Mouse (Mus musculus) CH12.LX (cell line): ENCODE results near the gene Tinf2. TPM values are rescaled to one million over a fixed set of nuclear protein-coding genes. Genes with fewer than 3 reads are reported as not detected.

ENCODE experiments used
- DNase-seq: peaks from one replicate; pipeline ENCODE4 v3.0.0-alpha.2; 2013; ENCODE audit errors: extremely low read depth
- H3K27ac ChIP-seq: 2 replicates; pipeline ENCODE4 v1.5.1; 2012; ENCODE audit warnings: low read depth, mild to moderate bottlenecking, control low read depth, moderate library complexity; ENCODE audit not compliant: insufficient read depth
- H3K27me3 ChIP-seq: replicated peaks from 2 replicates; pipeline ENCODE3; 2012; ENCODE audit warnings: inconsistent platforms
- H3K36me3 ChIP-seq, 2 experiments: replicated peaks in 1 of 2; 2 replicates each; pipeline versions ENCODE3 to v1.6.1; 2012; ENCODE audit warnings: inconsistent platforms in 1 of 2, low read length in 1 of 2, mild to moderate bottlenecking in 1 of 2, mixed read lengths in 1 of 2, moderate library complexity in 1 of 2; ENCODE audit not compliant: control insufficient read depth in 1 of 2, insufficient read depth in 1 of 2
- H3K4me1 ChIP-seq, 2 experiments: 2 replicates each; pipeline ENCODE4 v1.6.1; 2012; ENCODE audit warnings: inconsistent platforms in 1 of 2, moderate library complexity in 1 of 2; ENCODE audit not compliant: insufficient read depth in 2 of 2, control insufficient read depth in 1 of 2
- H3K4me2 ChIP-seq: 2 replicates; pipeline ENCODE4 v1.6.1; 2012; ENCODE audit warnings: low read depth, mild to moderate bottlenecking, control low read depth; ENCODE audit not compliant: poor library complexity, insufficient read depth, severe bottlenecking
- H3K4me3 ChIP-seq, 3 experiments: fragments of 150-350 bp in 1 of 3; sonication (generic) in 1 of 3; replicated peaks in 1 of 3; 2 replicates each; pipeline versions ENCODE3 to v1.5.1; 2011 to 2012; ENCODE audit warnings: low read depth in 2 of 3, low read length in 2 of 3, mild to moderate bottlenecking in 2 of 3, moderate library complexity in 2 of 3, control low read depth in 1 of 3, improper control_type of control experiment in 1 of 3, inconsistent platforms in 1 of 3, mixed read lengths in 1 of 3; ENCODE audit not compliant: poor library complexity in 1 of 3
- H3K79me2 ChIP-seq: replicated peaks from 2 replicates; pipeline ENCODE4 v1.6.1; 2012; ENCODE audit warnings: mild to moderate bottlenecking, moderate library complexity; ENCODE audit not compliant: control insufficient read depth, poor library complexity, insufficient read depth, severe bottlenecking; ENCODE audit errors: extremely low read depth
- H3K9ac ChIP-seq: 2 replicates; pipeline ENCODE4 v1.6.1; 2012; ENCODE audit warnings: low read depth, mild to moderate bottlenecking, control low read depth, moderate library complexity; ENCODE audit not compliant: insufficient read depth
- H3K9me3 ChIP-seq: replicated peaks from 2 replicates; pipeline ENCODE3; 2012; ENCODE audit warnings: low read length, inconsistent platforms, mixed read lengths
- CHD2 ChIP-seq: IDR thresholded peaks from 2 replicates; pipeline ENCODE4 v1.6.1; 2011; ENCODE audit warnings: low read length, improper control_type of control experiment
- CTCF ChIP-seq, 2 experiments: IDR thresholded peaks in 1 of 2; conservative IDR thresholded peaks in 1 of 2; 2 replicates each; pipeline ENCODE4 v1.5.1; 2011 to 2012; ENCODE audit warnings: low read depth in 2 of 2, low read length in 2 of 2, improper control_type of control experiment in 1 of 2, inconsistent platforms in 1 of 2, mild to moderate bottlenecking in 1 of 2, moderate library complexity in 1 of 2
- ELF1 ChIP-seq: IDR thresholded peaks from 2 replicates; pipeline ENCODE4 v1.6.1; 2014; ENCODE audit warnings: low read depth, mild to moderate bottlenecking, inconsistent platforms, low read length, improper control_type of control experiment
- GABPA ChIP-seq: IDR thresholded peaks from 2 replicates; pipeline ENCODE4 v1.6.1; 2012; ENCODE audit warnings: low read depth, low read length, improper control_type of control experiment, inconsistent platforms; ENCODE audit not compliant: insufficient replicate concordance
- JUN ChIP-seq: IDR thresholded peaks from 2 replicates; pipeline ENCODE4 v1.6.1; 2011; ENCODE audit warnings: low read depth, mild to moderate bottlenecking, low read length, improper control_type of control experiment, moderate library complexity; ENCODE audit not compliant: insufficient read depth
- JUND ChIP-seq: conservative IDR thresholded peaks from 2 replicates; pipeline ENCODE4 v1.6.1; 2011; ENCODE audit warnings: low read depth, low read length, improper control_type of control experiment
- MEF2A ChIP-seq: IDR thresholded peaks from 2 replicates; pipeline ENCODE4 v1.6.1; 2014; ENCODE audit warnings: low read depth, mild to moderate bottlenecking, inconsistent platforms, low read length, improper control_type of control experiment, borderline replicate concordance
- MYC ChIP-seq: IDR thresholded peaks from 2 replicates; pipeline ENCODE4 v1.6.1; 2011; ENCODE audit warnings: low read depth, mild to moderate bottlenecking, improper control_type of control experiment, low read length
- RAD21 ChIP-seq: IDR thresholded peaks from 2 replicates; pipeline ENCODE4 v1.6.1; 2011; ENCODE audit warnings: low read depth, mild to moderate bottlenecking, low read length, improper control_type of control experiment, moderate library complexity
- TBP ChIP-seq: conservative IDR thresholded peaks from 2 replicates; pipeline ENCODE4 v1.6.1; 2011; ENCODE audit warnings: low read depth, low read length, improper control_type of control experiment
- ZC3H11A ChIP-seq: IDR thresholded peaks from 2 replicates; pipeline ENCODE4 v1.6.1; 2012; ENCODE audit warnings: low read depth, mild to moderate bottlenecking, inconsistent platforms, low read length, improper control_type of control experiment
- dilution Hi-C: fragments of 300-500 bp; cut with MboI; formaldehyde crosslinking; loops from 2 replicates; pipeline ENCODE4 v1.14.3; 2020; ENCODE audit warnings: low sequenced_read_pairs; ENCODE audit not compliant: extremely low pct_unique_long_range_greater_than_20kb, extremely low pct_ligation_motif_present
- in situ Hi-C: fragments of 300-500 bp; cut with MboI; formaldehyde crosslinking; loops from 3 replicates; pipeline ENCODE4 v1.14.3; 2019; ENCODE audit warnings: low sequenced_read_pairs, low pct_ligation_motif_present, low pct_unique_long_range_greater_than_20kb, mixed read lengths
- polyA plus RNA-seq: library from polyadenylated mRNA; unstranded; fragments of >175 nt; gene quantifications from 2 replicates; pipeline ENCODE4 v1.2.1, GENCODE M21; 2012; ENCODE audit warnings: low read depth; ENCODE audit not compliant: insufficient read length
- total RNA-seq, 2 experiments: library from RNA; depleted of rRNA; stranded (reverse); fragments of 300-350 nt in 1 of 2; fragments of >200 nt in 1 of 2; gene quantifications; 2 replicates each; pipeline ENCODE4 v1.2.3; 2012 to 2014

Tinf2 gene
- total and polyA plus RNA-seq, 3 experiments, result 23.3 to 31.1 (median 29.1) TPM

- Histone ChIP-seq H3K4me2 (no peak overlapping the region), H3K27ac (no peak overlapping the region), H3K4me1 (peaks cover 0 to 9% of the 10 kb centered on the region in 2 experiments; a peak in 2 of 4 replicates), H3K4me3 (no peak overlapping the region), H3K36me3 (peaks cover 35 to 48% of the 10 kb centered on the region in 2 experiments), H3K79me2 (no peaks in the 10 kb centered on the region), H3K9me3 (no peaks in the 10 kb centered on the region), H3K27me3 (no peaks in the 10 kb centered on the region), H3K9ac (no peak overlapping the region)
- no peak for DNase-seq
- no peak for TF ChIP-seq CHD2
- no peak for TF ChIP-seq ELF1
- no peak for TF ChIP-seq RAD21
- TF ChIP-seq TBP, result no peak
- TF ChIP-seq MYC, result no peak
- no peak for TF ChIP-seq MEF2A
- in situ Hi-C loops, result no loop called here
- dilution Hi-C loops, result no loop called here
Observed at GRCm38 (mm10) chr14:55716884-55717283, 35.3 kb upstream of the Tinf2 start.

- in situ Hi-C loops, result no loop called here
- no peak overlapping the region for H3K9ac ChIP-seq
- H3K4me1 ChIP-seq, result peaks cover 0 to 6% of the 10 kb centered on the region in 2 experiments; a peak in 2 of 4 replicates
- peaks cover 35 to 48% of the 10 kb centered on the region in 2 experiments for H3K36me3 ChIP-seq
- no peak overlapping the region for H3K27ac ChIP-seq
- H3K27me3 ChIP-seq, result no peaks in the 10 kb centered on the region
- no peak for DNase-seq
- TF ChIP-seq JUN, result no peak
- no peak for TF ChIP-seq ZC3H11A
- TF ChIP-seq CTCF (conservative IDR thresholded peaks at IDR 0.05 in 1 of 2, IDR thresholded peaks at IDR 0.05 in 1 of 2; ENCODE audit: low read depth in 2 of 2, low read length in 2 of 2), result no peak
- dilution Hi-C loops, result no loop called here
- H3K9me3 ChIP-seq, result no peaks in the 10 kb centered on the region
- H3K79me2 ChIP-seq, result no peaks in the 10 kb centered on the region
- no peak overlapping the region for H3K4me3 ChIP-seq
- H3K4me2 ChIP-seq, result no peak overlapping the region
Observed at GRCm38 (mm10) chr14:55716271-55716670, 34.7 kb upstream of the Tinf2 start.

GRCm38 (mm10) chr14:55714893-55715292 lies 33.3 kb upstream of the Tinf2 start:
- Histone ChIP-seq H3K9me3 (no peaks in the 10 kb centered on the region), H3K4me2 (no peak overlapping the region), H3K4me3 (no peak overlapping the region), H3K27me3 (no peaks in the 10 kb centered on the region), H3K27ac (no peak overlapping the region), H3K9ac (no peak overlapping the region), H3K4me1 (no peaks in the 10 kb centered on the region), H3K36me3 (peaks cover 34 to 39% of the 10 kb centered on the region in 2 experiments), H3K79me2 (no peaks in the 10 kb centered on the region)
- TF ChIP-seq GABPA (no peak), JUND (no peak)
- in situ Hi-C loops, result no loop called here
- dilution Hi-C loops, result no loop called here
- DNase-seq, result no peak
